Mouse (Mus musculus) MEL (cell line): ENCODE results near the gene Sec11a. TPM values are rescaled to one million over a fixed set of nuclear protein-coding genes. Genes with fewer than 3 reads are reported as not detected.

Experiments used
- DNase-seq: peaks from one replicate; pipeline ENCODE4 v3.0.0; 2011; ENCODE audit warnings: low read depth, low spot score
- H3K27ac ChIP-seq: 2 replicates; pipeline ENCODE4 v1.5.1; 2012; ENCODE audit warnings: low read depth, mild to moderate bottlenecking, control low read depth, low read length, moderate library complexity; ENCODE audit not compliant: control insufficient read depth
- H3K27me3 ChIP-seq, 2 experiments: fragments of 150-350 bp in 1 of 2; sonication (generic) in 1 of 2; 2 replicates each; pipeline ENCODE4 v1.6.1; 2012; ENCODE audit warnings: low read length in 2 of 2, mild to moderate bottlenecking in 2 of 2, improper control_type of control experiment in 1 of 2, moderate library complexity in 1 of 2; ENCODE audit not compliant: insufficient read depth in 2 of 2, control insufficient read depth in 1 of 2
- H3K36me3 ChIP-seq, 2 experiments: 2 replicates each; pipeline ENCODE4 v1.6.1; 2012 to 2014; ENCODE audit warnings: low read length in 2 of 2, improper control_type of control experiment in 1 of 2, inconsistent platforms in 1 of 2, mild to moderate bottlenecking in 1 of 2; ENCODE audit not compliant: insufficient read depth in 2 of 2, control insufficient read depth in 1 of 2
- H3K4me1 ChIP-seq, 2 experiments: fragments of 150-350 bp in 1 of 2; sonication (generic) in 1 of 2; 2 replicates each; pipeline ENCODE4 v1.6.1; 2012; ENCODE audit warnings: low read length in 2 of 2, improper control_type of control experiment in 1 of 2, mild to moderate bottlenecking in 1 of 2; ENCODE audit not compliant: insufficient read depth in 2 of 2, control insufficient read depth in 1 of 2
- H3K4me3 ChIP-seq, 2 experiments: fragments of 150-350 bp in 1 of 2; sonication (generic) in 1 of 2; 2 replicates each; pipeline ENCODE4 v1.5.1; 2012; ENCODE audit warnings: low read depth in 2 of 2, low read length in 2 of 2, mild to moderate bottlenecking in 2 of 2, moderate library complexity in 2 of 2, control low read depth in 1 of 2, improper control_type of control experiment in 1 of 2; ENCODE audit not compliant: control insufficient read depth in 1 of 2, insufficient read depth in 1 of 2
- H3K79me2 ChIP-seq: 2 replicates; pipeline ENCODE4 v1.6.1; 2012; ENCODE audit warnings: mild to moderate bottlenecking, low read length, moderate library complexity; ENCODE audit not compliant: control insufficient read depth, poor library complexity, insufficient read depth
- H3K9ac ChIP-seq: 2 replicates; pipeline ENCODE4 v1.6.1; 2012; ENCODE audit warnings: low read depth, mild to moderate bottlenecking, control low read depth, low read length, moderate library complexity; ENCODE audit not compliant: control insufficient read depth, poor library complexity, severe bottlenecking
- H3K9me3 ChIP-seq: fragments of 150-350 bp; sonication (generic); replicated peaks from 2 replicates; pipeline ENCODE4 v1.6.1; 2012; ENCODE audit warnings: mild to moderate bottlenecking, low read length, improper control_type of control experiment, moderate library complexity; ENCODE audit not compliant: insufficient read depth
- CHD1 ChIP-seq: IDR thresholded peaks from 2 replicates; pipeline ENCODE4 v1.6.1; 2012; ENCODE audit warnings: low read depth, mild to moderate bottlenecking, inconsistent platforms, low read length, improper control_type of control experiment
- CTCF ChIP-seq, 3 experiments: IDR thresholded peaks in 2 of 3; conservative IDR thresholded peaks in 1 of 3; 2 replicates each; pipeline ENCODE4 v1.5.1; 2011 to 2012; ENCODE audit warnings: low read length in 3 of 3, low read depth in 2 of 3, mild to moderate bottlenecking in 2 of 3, improper control_type of control experiment in 1 of 3, inconsistent platforms in 1 of 3, mixed read lengths in 1 of 3, moderate library complexity in 1 of 3; ENCODE audit not compliant: control insufficient read depth in 1 of 3, insufficient read depth in 1 of 3, poor library complexity in 1 of 3, severe bottlenecking in 1 of 3
- ELF1 ChIP-seq: IDR thresholded peaks from 2 replicates; pipeline ENCODE4 v1.6.1; 2014; ENCODE audit warnings: low read depth, mild to moderate bottlenecking, inconsistent platforms, low read length, improper control_type of control experiment, moderate library complexity
- EP300 ChIP-seq, 2 experiments: IDR thresholded peaks; 2 replicates each; pipeline ENCODE4 v1.6.1; 2011; ENCODE audit warnings: improper control_type of control experiment in 2 of 2, low read length in 2 of 2, low read depth in 1 of 2, mild to moderate bottlenecking in 1 of 2
- ETS1 ChIP-seq: IDR thresholded peaks from 2 replicates; pipeline ENCODE4 v1.6.1; 2012; ENCODE audit warnings: low read depth, mild to moderate bottlenecking, inconsistent platforms, low read length, improper control_type of control experiment, moderate library complexity
- HCFC1 ChIP-seq: IDR thresholded peaks from 2 replicates; pipeline ENCODE4 v1.6.1; 2012; ENCODE audit warnings: low read depth, mild to moderate bottlenecking, inconsistent platforms, low read length, improper control_type of control experiment, moderate library complexity
- JUND ChIP-seq: IDR thresholded peaks from 2 replicates; pipeline ENCODE4 v1.6.1; 2011; ENCODE audit warnings: low read depth, mild to moderate bottlenecking, improper control_type of control experiment, low read length
- KAT2A ChIP-seq: conservative IDR thresholded peaks from 2 replicates; pipeline ENCODE4 v1.6.1; 2012; ENCODE audit warnings: low read depth, low read length, improper control_type of control experiment, inconsistent platforms
- MAZ ChIP-seq: IDR thresholded peaks from 2 replicates; pipeline ENCODE4 v1.6.1; 2012; ENCODE audit warnings: low read depth, mild to moderate bottlenecking, inconsistent platforms, low read length, improper control_type of control experiment
- MEF2A ChIP-seq: IDR thresholded peaks from 2 replicates; pipeline ENCODE4 v1.6.1; 2014; ENCODE audit warnings: low read depth, mild to moderate bottlenecking, inconsistent platforms, low read length, improper control_type of control experiment; ENCODE audit not compliant: poor library complexity, insufficient replicate concordance, severe bottlenecking; ENCODE audit errors: extremely low read depth
- MYB ChIP-seq: IDR thresholded peaks from 2 replicates; pipeline ENCODE4 v1.6.1; 2011; ENCODE audit warnings: mild to moderate bottlenecking, low read depth, low read length, improper control_type of control experiment
- NELFE ChIP-seq: IDR thresholded peaks from 2 replicates; pipeline ENCODE4 v1.6.1; 2011; ENCODE audit warnings: low read depth, low read length, improper control_type of control experiment
- POLR2A ChIP-seq, 2 experiments: IDR thresholded peaks; 2 replicates each; pipeline ENCODE4 v1.6.1; 2011 to 2012; ENCODE audit warnings: low read length in 2 of 2, mild to moderate bottlenecking in 2 of 2, control low read depth in 1 of 2, improper control_type of control experiment in 1 of 2, low read depth in 1 of 2, moderate library complexity in 1 of 2; ENCODE audit not compliant: control insufficient read depth in 1 of 2, insufficient read depth in 1 of 2, poor library complexity in 1 of 2
- POLR2AphosphoS5 ChIP-seq: IDR thresholded peaks from 2 replicates; pipeline ENCODE4 v1.6.1; 2012; ENCODE audit warnings: low read depth, borderline replicate concordance, mild to moderate bottlenecking, inconsistent platforms, low read length, moderate library complexity, mixed read lengths
- RAD21 ChIP-seq: IDR thresholded peaks from 2 replicates; pipeline ENCODE4 v1.6.1; 2011; ENCODE audit warnings: mild to moderate bottlenecking, low read depth, low read length, improper control_type of control experiment
- TCF12 ChIP-seq: IDR thresholded peaks from 2 replicates; pipeline ENCODE4 v1.6.1; 2014; ENCODE audit warnings: low read depth, mild to moderate bottlenecking, inconsistent platforms, low read length, improper control_type of control experiment, moderate library complexity
- USF1 ChIP-seq: IDR thresholded peaks from 2 replicates; pipeline ENCODE4 v1.6.1; 2014; ENCODE audit warnings: low read depth, mild to moderate bottlenecking, inconsistent platforms, low read length, improper control_type of control experiment, moderate library complexity
- ZC3H11A ChIP-seq: IDR thresholded peaks from 2 replicates; pipeline ENCODE4 v1.6.1; 2012; ENCODE audit warnings: low read depth, mild to moderate bottlenecking, inconsistent platforms, low read length, improper control_type of control experiment
- ZKSCAN1 ChIP-seq: IDR thresholded peaks from 2 replicates; pipeline ENCODE4 v1.6.1; 2012; ENCODE audit warnings: low read depth, mild to moderate bottlenecking, inconsistent platforms, low read length, improper control_type of control experiment, moderate library complexity
- polyA plus RNA-seq, 2 experiments: library from polyadenylated mRNA; stranded (reverse) in 1 of 2; unstranded in 1 of 2; fragments of >175 nt in 1 of 2; fragments of >200 nt in 1 of 2; gene quantifications; 2 replicates each; pipeline versions ENCODE4 v1.2.1 to v1.2.4; 2012; ENCODE audit warnings: low replicate concordance in 2 of 2, low read depth in 1 of 2; ENCODE audit not compliant: insufficient read length in 2 of 2, insufficient read depth in 1 of 2, missing spikeins in 1 of 2
- total RNA-seq: library from RNA; depleted of rRNA; stranded (reverse); fragments of 300-350 nt; gene quantifications from 2 replicates; pipeline ENCODE4 v1.2.3, GENCODE M21; 2012

Gene Sec11a
- total and polyA plus RNA-seq, 3 experiments, result 114 to 144 TPM; not detected in 1

- Histone ChIP-seq H3K36me3 (no peaks in the 10 kb centered on the region), H3K9me3 (no peaks in the 10 kb centered on the region)
- no peak for TF ChIP-seq ETS1
- TF ChIP-seq, all 39 proteins: peak for 0
- Histone ChIP-seq H3K9ac (no peak overlapping the region), H3K4me1 (no peaks in the 10 kb centered on the region), H3K27ac (no peak overlapping the region), H3K4me3 (no peak overlapping the region), H3K27me3 (no peaks in the 10 kb centered on the region; a peak in 3 of 4 replicates), H3K79me2 (no peaks in the 10 kb centered on the region)
- no peak for DNase-seq
Measured at GRCm38 (mm10) chr7:80972082-80972481, 24.5 kb upstream of the Sec11a start.

- Histone ChIP-seq H3K9ac (no peak overlapping the region), H3K79me2 (no peaks in the 10 kb centered on the region), H3K9me3 (no peaks in the 10 kb centered on the region), H3K27me3 (no peaks in the 10 kb centered on the region; a peak in 3 of 4 replicates), H3K4me1 (no peaks in the 10 kb centered on the region), H3K4me3 (no peak overlapping the region), H3K36me3 (no peaks in the 10 kb centered on the region), H3K27ac (no peak overlapping the region)
- no peak for DNase-seq
- TF ChIP-seq JUND (no peak), ELF1 (no peak), USF1 (no peak), EP300 (IDR thresholded peaks at IDR 0.05; ENCODE audit: low read depth in 1 of 2, low read length in 2 of 2) (no peak), TCF12 (no peak), ZC3H11A (no peak), RAD21 (no peak), MYB (no peak), POLR2AphosphoS5 (no peak), NELFE (no peak), CTCF (IDR thresholded peaks at IDR 0.05 in 2 of 3, conservative IDR thresholded peaks at IDR 0.05 in 1 of 3; ENCODE audit: control insufficient read depth in 1 of 3, insufficient read depth in 1 of 3, low read depth in 2 of 3, low read length in 3 of 3, poor library complexity in 1 of 3, severe bottlenecking in 1 of 3) (no peak), POLR2A (IDR thresholded peaks at IDR 0.05; ENCODE audit: control insufficient read depth in 1 of 2, insufficient read depth in 1 of 2, low read depth in 1 of 2, low read length in 2 of 2, poor library complexity in 1 of 2) (no peak), MAZ (no peak), MEF2A (no peak), ZKSCAN1 (no peak), KAT2A (no peak), CHD1 (no peak), HCFC1 (no peak)
Measured at GRCm38 (mm10) chr7:80971419-80971818, 23.8 kb upstream of the Sec11a start.
